Comparison of ENCODE assay signal across 12 mouse cellular contexts in genomic region chr2:156787776-156788105, GRCm38 (mm10). TPM values are rescaled to one million over a fixed set of nuclear protein-coding genes. Genes with fewer than 3 reads are reported as not detected.
A peak's percentile ranks its signal among the peaks of the same experiment; 100 is the strongest.
DNase-seq lines count a peak whose midpoint lies in the region; TF ChIP-seq lines count a peak whose summit lies in the region.
"Had no signal": no experiment of that assay in that cellular context is flagged by ENCODE, and none has a peak within 500 bp of the region (broad histone marks: within the 10 kb centered on the region; RNA-seq: fewer than 3 reads in every experiment).

No protein-coding gene starts in this region.

- TF ChIP-seq RAD21 in CH12.LX (IDR thresholded peaks at IDR 0.05; ENCODE audit: low read depth, low read length) = peak; percentile 64

- no peak overlapping the region for H3K4me3 ChIP-seq in layer of hippocampus, adult 2 months
- no peak overlapping the region for H3K4me3 ChIP-seq in CH12.LX (replicated peaks in 1 of 3; ENCODE audit: low read depth in 2 of 3, low read length in 2 of 3, poor library complexity in 1 of 3)
- H3K4me3 ChIP-seq: embryonic facial prominence, embryonic 15.5 days; hindbrain, embryonic 15.5 days had no signal

- dilution Hi-C loops in CH12.LX (cut with MboI; ENCODE audit: extremely low pct_ligation_motif_present, extremely low pct_unique_long_range_greater_than_20kb, low sequenced_read_pairs) = no loop called here

- no peak overlapping the region for H3K4me2 ChIP-seq in CH12.LX (ENCODE audit: insufficient read depth, low read depth, poor library complexity, severe bottlenecking)
- H3K4me2 ChIP-seq: embryonic facial prominence, embryonic 15.5 days; hindbrain, embryonic 15.5 days had no signal

- TF ChIP-seq POLR2A in CH12.LX (IDR thresholded peaks at IDR 0.05; ENCODE audit: low read depth, low read length) = no peak

- TF ChIP-seq EP300 in CH12.LX (IDR thresholded peaks at IDR 0.05; ENCODE audit: low read length) = no peak

- no peak overlapping the region for H3K9ac ChIP-seq in CH12.LX (ENCODE audit: insufficient read depth, low read depth)
- H3K9ac ChIP-seq: embryonic facial prominence, embryonic 15.5 days; hindbrain, embryonic 15.5 days had no signal

- peak; percentile 28 for DNase-seq in adrenal gland, adult 2 months
- no peak for DNase-seq in adrenal gland, postnatal 10 days
- no peak for DNase-seq in layer of hippocampus, adult 2 months (ENCODE audit: low spot score in 2 of 2)
- DNase-seq in layer of hippocampus, adult 9-10 months (ENCODE audit: low spot score) = no peak
- peak; percentile 27 for DNase-seq in CH12.LX (ENCODE audit: extremely low read depth)
- peak; percentile 51 for DNase-seq in induced T-regulatory cell, adult 2 months (ENCODE audit: low read depth)
- no peak for DNase-seq in urinary bladder, postnatal 36 days (ENCODE audit: low spot score in 2 of 2)
- no peak for DNase-seq in adrenal gland, adult 8-10 months
- DNase-seq: adrenal gland, postnatal 25 days; gastrocnemius, postnatal 25 days had no signal

- no peaks in the 10 kb centered on the region for H3K79me2 ChIP-seq in CH12.LX (replicated peaks; ENCODE audit: control insufficient read depth, extremely low read depth, insufficient read depth, poor library complexity, severe bottlenecking)

- in situ Hi-C loops in CH12.LX (cut with MboI; ENCODE audit: low pct_ligation_motif_present, low pct_unique_long_range_greater_than_20kb, low sequenced_read_pairs) = loop anchor here (10.0 kb wide), 1 partner anchor 227 kb away; no protein-coding TSS in a partner anchor

- H3K36me3 ChIP-seq in CH12.LX (replicated peaks in 1 of 2; ENCODE audit: control insufficient read depth in 1 of 2, insufficient read depth in 1 of 2, low read length in 1 of 2) = no peaks in the 10 kb centered on the region
- H3K36me3 ChIP-seq: embryonic facial prominence, embryonic 15.5 days; hindbrain, embryonic 15.5 days had no signal

- peaks cover 18% of the 10 kb centered on the region for H3K9me3 ChIP-seq in CH12.LX (replicated peaks; ENCODE audit: low read length)
- H3K9me3 ChIP-seq: embryonic facial prominence, embryonic 15.5 days had no signal

- H3K27me3 ChIP-seq in CH12.LX (replicated peaks) = peaks cover 8% of the 10 kb centered on the region
- H3K27me3 ChIP-seq: embryonic facial prominence, embryonic 15.5 days; hindbrain, embryonic 15.5 days had no signal

- H3K27ac ChIP-seq in layer of hippocampus, adult 2 months = no peak overlapping the region
- H3K27ac ChIP-seq in CH12.LX (ENCODE audit: insufficient read depth, low read depth) = no peak overlapping the region
- H3K27ac ChIP-seq: embryonic facial prominence, embryonic 15.5 days; hindbrain, embryonic 15.5 days had no signal

- TF ChIP-seq CTCF in layer of hippocampus, adult 2 months (conservative IDR thresholded peaks at IDR 0.05) = peak; percentile 70
- peak; percentile 27 to 67; a peak in 2 of 4 replicates for TF ChIP-seq CTCF in CH12.LX (conservative IDR thresholded peaks at IDR 0.05 in 1 of 2, IDR thresholded peaks at IDR 0.05 in 1 of 2; ENCODE audit: low read depth in 2 of 2, low read length in 2 of 2)

- 0 out of 4 replicates have a peak, but pooled peaks cover 0 to 6% of the 10 kb centered on the region in 2 experiments for H3K4me1 ChIP-seq in CH12.LX (ENCODE audit: control insufficient read depth in 1 of 2, insufficient read depth in 2 of 2)
- H3K4me1 ChIP-seq: embryonic facial prominence, embryonic 15.5 days; hindbrain, embryonic 15.5 days had no signal

TF ChIP-seq in CH12.LX, 34 proteins besides CTCF, POLR2A, EP300 and RAD21:
- peak; percentile 53 for TF ChIP-seq SMC3 (IDR thresholded peaks at IDR 0.05; ENCODE audit: low read depth, low read length)
- no peak for TF ChIP-seq TCF12 (IDR thresholded peaks at IDR 0.05; ENCODE audit: low read depth, low read length)
- no peak for TF ChIP-seq ZNF384 (IDR thresholded peaks at IDR 0.05; ENCODE audit: low read depth, low read length)

RNA-seq across cellular contexts. Expression of gene Myl9, which starts 12.5 kb away (rescaled TPM):
- total RNA-seq in adrenal gland, adult 2 months (2021) = 10 to 100 TPM; 74.9 to 85.2 TPM
- polyA plus RNA-seq in adrenal gland, adult 2 months (2012; rRNA removed) = 44.0 and 48.0 TPM in 2 replicates
- 10 to 100 TPM; 67.9 to 90.2 TPM for total RNA-seq in adrenal gland, postnatal 10 days (2021)
- total RNA-seq in layer of hippocampus, adult 2 months (2021) = 10 to 100 TPM; 14.3 to 18.6 TPM
- not detected in 2 replicates for total RNA-seq in CH12.LX (2012; rRNA removed)
- total RNA-seq in CH12.LX (2014; rRNA removed) = not detected in 2 replicates
- not detected in 2 replicates for polyA plus RNA-seq in CH12.LX (2012; ENCODE audit: insufficient read length, low read depth)
- total RNA-seq in adrenal gland, adult 8-10 months (2022) = 10 to 100 TPM; 37.2 to 58.6 (median 47.9) TPM

RNA-seq across cellular contexts. Expression of gene Tgif2, which starts 52.1 kb away (rescaled TPM):
- 1 to 10 TPM; 1.8 to 4.3 TPM for total RNA-seq in adrenal gland, adult 2 months (2021)
- polyA plus RNA-seq in adrenal gland, adult 2 months (2012; rRNA removed) = 5.5 and 8.5 TPM in 2 replicates
- 1 to 10 TPM; 8.1 to 9.7 TPM for total RNA-seq in adrenal gland, postnatal 10 days (2021)
- 1 to 10 TPM in 1 of 2 experiments, under 1 TPM in 1; 0.77 to 1.4 TPM for total RNA-seq in layer of hippocampus, adult 2 months (2021)
- 10.4 and 12.2 TPM in 2 replicates for total RNA-seq in CH12.LX (2012; rRNA removed)
- total RNA-seq in CH12.LX (2014; rRNA removed) = 10.3 TPM in 2 replicates
- polyA plus RNA-seq in CH12.LX (2012; ENCODE audit: insufficient read length, low read depth) = 11.1 and 11.3 TPM in 2 replicates
- total RNA-seq in adrenal gland, adult 8-10 months (2022) = 1 to 10 TPM; 2.4 to 4.0 (median 3.8) TPM

Comparison
In these comparisons a context has a peak if more than half of its experiments do, and no peak if none do; other contexts are left out.
1. DNase-seq: peak in adrenal gland, adult 2 months (single experiment), CH12.LX (single experiment) and induced T-regulatory cell, adult 2 months (single experiment); none in adrenal gland, postnatal 10 days (single experiment), layer of hippocampus, adult 2 months (0 of 2), layer of hippocampus, adult 9-10 months (single experiment), urinary bladder, postnatal 36 days (0 of 2) and adrenal gland, adult 8-10 months (single experiment).
2. RNA of gene Myl9, which starts 12.5 kb away (total RNA-seq): 67.9 to 90.2 TPM in adrenal gland, postnatal 10 days, 74.9 to 85.2 TPM in adrenal gland, adult 2 months, 37.2 to 58.6 TPM in adrenal gland, adult 8-10 months and 14.3 to 18.6 TPM in layer of hippocampus, adult 2 months; not detected in CH12.LX; every median in the first group is over 10 times any median in the second.